Mouse (Mus musculus) midbrain, postnatal 0 days (tissue): ENCODE data around the gene Gm17428. TPM values are rescaled to one million over a fixed set of nuclear protein-coding genes. Genes with fewer than 3 reads are reported as not detected.
A peak's percentile ranks its signal among the peaks of the same experiment; 100 is the strongest.
"Not testable (repeated sequence)": the region's sequence is repeated elsewhere in the genome, so short reads cannot be mapped to it uniquely, and the experiment has no call there.

Experiments
- ATAC-seq: fragments of 200-750 bp; cut with Nextera tagmentation; 2 replicates; pipeline ENCODE4 v1.8.0; 2017; ENCODE audit warnings: moderate number of reproducible peaks, mild to moderate bottlenecking, moderate TSS enrichment, moderate library complexity; ENCODE audit not compliant: low FRiP score
- DNase-seq: peaks from one replicate; pipeline ENCODE4 v3.0.0-alpha.2; 2015; ENCODE audit warnings: low spot score
- H3K27ac ChIP-seq: fragments of 300-500 bp; sonication (generic); 2 replicates; pipeline ENCODE4 v1.5.1; 2014; ENCODE audit warnings: low read depth, mild to moderate bottlenecking, low read length, mixed read lengths
- H3K27me3 ChIP-seq: fragments of 300-500 bp; sonication (generic); 2 replicates; pipeline ENCODE4 v1.6.1; 2014; ENCODE audit warnings: low read length, control low read depth, mixed read lengths; ENCODE audit not compliant: insufficient read depth
- H3K36me3 ChIP-seq: fragments of 300-500 bp; sonication (generic); 2 replicates; pipeline ENCODE4 v1.6.1; 2014; ENCODE audit warnings: low read length, control low read depth, mixed read lengths; ENCODE audit not compliant: insufficient read depth
- H3K4me1 ChIP-seq: fragments of 300-500 bp; sonication (generic); 2 replicates; pipeline ENCODE4 v1.6.1; 2014; ENCODE audit warnings: mild to moderate bottlenecking, control low read depth, antibody characterized with exemption, low read length, mixed read lengths; ENCODE audit not compliant: insufficient read depth
- H3K4me2 ChIP-seq: fragments of 300-500 bp; sonication (generic); 2 replicates; pipeline ENCODE4 v1.6.1; 2014; ENCODE audit warnings: low read depth, mild to moderate bottlenecking, low read length, mixed read lengths; ENCODE audit not compliant: poor library complexity, severe bottlenecking
- H3K4me3 ChIP-seq: fragments of 300-500 bp; sonication (generic); 2 replicates; pipeline ENCODE4 v1.5.1; 2014; ENCODE audit warnings: low read depth, mild to moderate bottlenecking, low read length, moderate library complexity
- H3K9ac ChIP-seq: fragments of 300-500 bp; sonication (generic); replicated peaks from 2 replicates; pipeline ENCODE4 v1.6.1; 2014; ENCODE audit warnings: mild to moderate bottlenecking, low read length, moderate library complexity, mixed read lengths; ENCODE audit not compliant: poor library complexity, severe bottlenecking
- H3K9me3 ChIP-seq: fragments of 300-500 bp; sonication (generic); 2 replicates; pipeline ENCODE4 v1.6.1; 2016; ENCODE audit warnings: low read length, control low read depth
- CTCF ChIP-seq: IDR thresholded peaks from 2 replicates; pipeline ENCODE4 v1.5.1; 2016; ENCODE audit warnings: antibody characterized with exemption, mild to moderate bottlenecking
- WGBS: fragments of 180-500 bp; shearing (Covaris S2); extraction: QIAGEN DNeasy Blood & Tissue Kit; methylation state at CpG from one replicate; pipeline ENCODE4 v1.1.7; 2014; 5-methylcytosine and 5-hydroxymethylcytosine counted together
- polyA plus RNA-seq: library from polyadenylated mRNA; unstranded; fragments of >200 nt; fragmentation: Nextera tagmentation; extraction: Ambion mirVana; gene quantifications from 2 replicates; pipeline ENCODE4 v1.2.1, GENCODE M21; 2015
- total RNA-seq: library from RNA; depleted of rRNA; stranded (reverse); fragments of >200 nt; gene quantifications from 2 replicates; pipeline ENCODE4 v1.2.3, GENCODE M21; 2014

Gene Gm17428
- total and polyA plus RNA-seq, 2 experiments from 2014 or later = not detected

DNA sequence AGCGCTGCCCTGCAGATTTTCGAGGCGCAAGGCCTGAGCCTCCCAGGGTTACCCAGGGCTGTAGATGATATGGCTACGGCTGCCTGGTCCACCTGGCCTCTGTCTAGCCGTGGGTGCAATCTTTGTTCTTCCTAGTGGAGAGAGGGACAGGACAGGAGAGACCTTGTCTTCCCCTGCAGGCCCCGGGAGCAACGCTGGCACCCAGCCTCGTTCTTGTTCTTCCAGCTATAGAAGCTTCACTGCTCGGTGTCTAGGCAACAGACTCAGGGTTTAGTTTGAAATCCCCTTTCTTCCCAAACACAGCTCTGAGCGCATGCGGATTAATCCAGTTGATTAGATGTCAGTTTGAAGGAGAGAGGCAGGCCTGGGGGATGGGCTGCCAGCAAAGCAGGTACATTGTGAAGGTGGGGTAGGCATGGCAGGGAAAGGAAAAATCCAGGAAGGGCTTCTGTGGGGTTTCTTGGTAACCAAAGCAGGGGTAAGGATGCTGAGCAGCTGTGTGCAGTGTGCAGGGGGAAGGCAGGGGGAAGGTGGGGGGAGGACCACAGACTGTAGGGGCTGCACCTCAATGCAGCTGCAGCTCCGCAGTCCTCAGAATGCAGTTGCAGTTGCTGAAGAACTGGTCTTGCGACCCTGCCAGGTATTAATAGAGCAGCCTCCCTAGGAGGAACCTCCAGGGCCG is 18.9 kb downstream of the Gm17428 start:
- WGBS = 16% methylated on average over 14 of the region's 14 CpGs
- H3K4me2 ChIP-seq = 0 out of 2 replicates have a peak overlapping the region, but pooled peaks have one; percentile 2
- 0 out of 2 replicates have a peak overlapping the region, but pooled peaks have one; percentile 19 for H3K9ac ChIP-seq

DNA sequence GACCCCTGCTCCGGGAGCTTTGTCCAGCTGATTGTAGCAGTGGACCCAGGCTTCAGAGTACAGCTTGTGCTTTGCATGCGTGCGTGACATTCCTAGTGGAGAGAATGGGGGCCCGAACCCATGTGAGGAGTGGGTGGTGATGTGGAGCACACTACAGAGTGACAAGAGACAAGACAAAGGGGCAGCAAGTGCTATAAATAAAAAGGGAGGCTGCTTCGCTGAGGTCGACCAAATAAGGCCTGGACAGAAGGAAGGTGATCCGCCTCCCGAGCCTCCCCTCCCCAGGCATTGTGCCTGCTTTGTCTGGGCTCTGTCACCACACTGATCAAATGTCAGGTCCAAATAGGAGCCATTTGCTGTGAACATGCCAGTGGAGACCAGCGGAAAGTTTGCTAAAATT is 20.1 kb downstream of the Gm17428 start:
- H3K4me3 ChIP-seq = no peak overlapping the region
- H3K9me3 ChIP-seq = no peaks in the 10 kb centered on the region
- no peaks in the 10 kb centered on the region for H3K27me3 ChIP-seq
- H3K27ac ChIP-seq = peak overlapping the region; percentile 85; the same call in 1 of the 2 replicates
- H3K36me3 ChIP-seq = no peaks in the 10 kb centered on the region
- 46% methylated on average over 9 of the region's 9 CpGs for WGBS
- DNase-seq (no peak), ATAC-seq (no peak)
- no peak overlapping the region for H3K4me2 ChIP-seq
- peaks cover 27% of the 10 kb centered on the region for H3K4me1 ChIP-seq
- TF ChIP-seq CTCF = no peak
- no peak overlapping the region for H3K9ac ChIP-seq

More for the DNA sequence above, 18.9 kb downstream of the Gm17428 start:
- no peaks in the 10 kb centered on the region for H3K27me3 ChIP-seq
- H3K4me3 ChIP-seq = no peak overlapping the region
- DNase-seq (peak; percentile 87), ATAC-seq (peak; percentile 80)
- H3K4me1 ChIP-seq = peaks cover 30% of the 10 kb centered on the region
- H3K27ac ChIP-seq = peak overlapping the region; percentile 85
- H3K36me3 ChIP-seq = no peaks in the 10 kb centered on the region
- TF ChIP-seq CTCF = no peak
- no peaks in the 10 kb centered on the region for H3K9me3 ChIP-seq

- no peak for TF ChIP-seq CTCF
- H3K9ac ChIP-seq = no peak overlapping the region
- no peaks in the 10 kb centered on the region for H3K9me3 ChIP-seq
- no peak for DNase-seq
- no peak for ATAC-seq
- H3K4me3 ChIP-seq = no peak overlapping the region
- WGBS = 32% methylated on average over 4 of the region's 4 CpGs
- no peak overlapping the region for H3K27ac ChIP-seq
- no peaks in the 10 kb centered on the region for H3K36me3 ChIP-seq
- H3K27me3 ChIP-seq = no peaks in the 10 kb centered on the region
- H3K4me2 ChIP-seq = no peak overlapping the region
- H3K4me1 ChIP-seq = peaks cover 27% of the 10 kb centered on the region
Observed at GRCm38 (mm10) chr14:54997297-54997696, 20.6 kb downstream of the Gm17428 start.

DNA sequence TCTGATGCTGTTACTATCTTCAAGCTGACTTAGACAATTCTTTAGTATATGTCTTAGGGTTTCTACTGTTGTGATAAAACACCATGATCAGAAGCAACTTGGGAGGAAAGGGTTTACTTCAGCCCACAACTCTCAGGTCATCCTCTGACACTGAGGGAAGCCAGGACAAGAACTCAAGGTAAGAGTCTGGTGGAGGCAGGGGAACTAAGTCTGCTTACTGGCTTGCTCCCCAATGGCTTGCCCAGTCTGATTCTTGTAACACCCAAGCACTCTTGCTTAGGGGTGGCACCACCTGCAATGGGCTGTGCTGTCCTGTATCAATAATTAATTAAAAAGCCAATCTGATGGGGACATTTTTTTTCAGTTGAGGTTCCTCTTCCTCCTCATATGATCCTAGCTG is 21.9 kb downstream of the Gm17428 start:
- no peak for TF ChIP-seq CTCF
- H3K4me2 ChIP-seq = no peak overlapping the region
- H3K36me3 ChIP-seq = no peaks in the 10 kb centered on the region
- peaks cover 27% of the 10 kb centered on the region for H3K4me1 ChIP-seq
- no peak overlapping the region for H3K27ac ChIP-seq
- no peaks in the 10 kb centered on the region for H3K9me3 ChIP-seq
- DNase-seq = no peak
- no peak for ATAC-seq
- H3K27me3 ChIP-seq = no peaks in the 10 kb centered on the region
- H3K4me3 ChIP-seq = no peak overlapping the region
- no peak overlapping the region for H3K9ac ChIP-seq

DNA sequence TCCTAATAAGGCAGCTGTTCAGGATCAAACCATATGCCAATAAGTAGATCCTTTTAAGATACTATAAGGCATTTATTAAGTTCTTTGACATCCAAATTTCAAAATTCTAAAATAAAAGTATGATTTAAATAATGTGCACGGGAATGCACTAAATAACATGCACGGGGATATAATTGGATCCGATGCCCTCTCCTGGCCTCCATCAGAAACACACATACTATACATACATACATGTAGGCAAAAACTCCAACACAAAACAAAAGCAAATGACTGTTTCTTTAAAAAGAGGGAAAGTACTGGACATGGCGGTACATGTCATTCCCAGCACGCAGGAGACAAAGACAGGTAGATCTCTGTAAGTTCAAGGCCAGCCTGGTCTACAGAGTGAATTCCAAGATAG is 23.1 kb downstream of the Gm17428 start:
- H3K36me3 ChIP-seq, H3K9ac ChIP-seq, H3K9me3 ChIP-seq, H3K4me3 ChIP-seq, H3K27me3 ChIP-seq, ATAC-seq, H3K4me2 ChIP-seq, H3K27ac ChIP-seq: not testable (repeated sequence)
- peak; percentile 45 for DNase-seq
- peak; percentile 68 for TF ChIP-seq CTCF
- 78% methylated on average over 5 of the region's 5 CpGs for WGBS
- peaks cover 19% of the 10 kb centered on the region for H3K4me1 ChIP-seq

DNA sequence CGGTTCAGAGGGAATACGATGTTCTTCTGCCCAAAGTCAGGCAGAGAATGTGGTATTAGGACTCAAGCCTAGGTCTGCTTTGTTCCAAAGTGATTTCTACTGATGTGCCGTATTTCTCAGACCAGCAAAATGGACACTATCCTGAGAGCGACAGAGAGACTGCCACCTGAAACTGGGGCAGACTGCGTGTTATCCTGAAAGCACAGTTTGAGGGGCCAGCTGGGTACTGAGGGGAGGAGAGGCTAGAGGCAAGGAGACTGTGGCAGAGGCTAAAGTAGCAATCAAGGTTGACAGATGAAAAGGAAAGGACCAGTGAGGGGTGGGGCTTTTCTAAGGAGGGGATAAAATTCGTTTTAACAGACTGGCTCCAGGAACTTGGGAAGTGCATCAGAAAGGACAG is 24.1 kb downstream of the Gm17428 start:
- Histone ChIP-seq H3K27ac (no peak overlapping the region), H3K27me3 (no peaks in the 10 kb centered on the region), H3K4me3 (no peak overlapping the region), H3K36me3 (no peaks in the 10 kb centered on the region), H3K9me3 (no peaks in the 10 kb centered on the region), H3K4me1 (peaks cover 10% of the 10 kb centered on the region), H3K9ac (no peak overlapping the region), H3K4me2 (no peak overlapping the region)
- TF ChIP-seq CTCF = no peak
- ATAC-seq = no peak
- WGBS = 89% methylated on average over 6 of the region's 6 CpGs
- no peak for DNase-seq
